Mouse (Mus musculus): Measurements from ENCODE around the gene Ptprt. TPM values are rescaled to one million over a fixed set of nuclear protein-coding genes. Genes with fewer than 3 reads are reported as not detected.
"Not testable (repeated sequence)": the region's sequence is repeated elsewhere in the genome, so short reads cannot be mapped to it uniquely, and the experiment has no call there.

Gene Ptprt
- total RNA-seq, 2 experiments from 2014 or later, result not detected

GRCm38 (mm10) chr2:162248296-162248695 is 412.7 kb downstream of the Ptprt start:
- no peak for ATAC-seq (replicated peaks; ENCODE audit: poor library complexity, severe bottlenecking)

DNA sequence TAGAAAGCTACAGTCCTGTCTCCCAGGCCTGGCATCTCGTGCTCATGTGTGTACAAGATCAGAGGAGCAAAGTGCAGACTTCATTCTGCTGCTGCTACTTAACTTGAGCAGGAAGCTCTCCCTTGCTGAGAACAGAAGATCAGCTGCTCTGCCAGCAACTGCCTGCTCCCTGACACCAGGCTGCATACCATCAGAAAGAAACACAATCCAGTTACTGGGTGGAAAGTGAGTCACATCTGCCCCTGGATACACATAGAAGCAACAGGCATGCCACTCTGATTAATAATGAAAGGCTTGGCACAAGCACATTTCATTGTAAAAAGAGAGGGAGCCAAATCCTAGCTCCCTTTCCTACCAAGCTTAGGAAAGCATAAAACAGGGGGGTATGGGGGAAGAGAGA is 438.5 kb downstream of the Ptprt start:
- ATAC-seq (replicated peaks; ENCODE audit: poor library complexity, severe bottlenecking), result no peak

DNA sequence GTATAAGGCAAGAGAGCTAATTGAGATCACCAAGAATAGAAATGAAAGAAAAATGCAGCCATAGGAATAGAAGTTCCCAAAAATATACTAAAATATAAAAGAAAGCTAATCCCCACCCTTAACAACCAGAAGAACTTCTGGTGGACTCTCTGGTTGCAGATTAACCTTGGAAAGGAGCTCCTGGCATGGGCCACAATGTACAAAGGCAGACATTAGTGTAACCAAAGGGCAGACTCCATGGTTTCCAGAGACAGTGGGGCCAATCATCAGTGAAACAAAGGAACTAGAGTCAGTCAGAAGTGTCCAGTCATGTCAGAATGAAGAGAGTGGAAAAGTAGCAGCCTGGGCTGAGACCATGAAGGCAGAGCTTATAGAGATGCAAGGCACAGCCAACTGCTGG is 440.4 kb downstream of the Ptprt start:
- ATAC-seq (replicated peaks; ENCODE audit: poor library complexity, severe bottlenecking), result no peak

- ATAC-seq (replicated peaks; ENCODE audit: poor library complexity, severe bottlenecking), result no peak
Observed at GRCm38 (mm10) chr2:162219507-162219906, 441.4 kb downstream of the Ptprt start.

GRCm38 (mm10) chr2:162217896-162218295 is 443.1 kb downstream of the Ptprt start:
- ATAC-seq (replicated peaks; ENCODE audit: poor library complexity, severe bottlenecking), result no peak

GRCm38 (mm10) chr2:162212397-162212796 is 448.6 kb downstream of the Ptprt start:
- ATAC-seq (replicated peaks; ENCODE audit: poor library complexity, severe bottlenecking), result no peak

- ATAC-seq (replicated peaks; ENCODE audit: poor library complexity, severe bottlenecking), result no peak
Observed at GRCm38 (mm10) chr2:162210564-162210963, 450.4 kb downstream of the Ptprt start.

- no peak for ATAC-seq (replicated peaks; ENCODE audit: poor library complexity, severe bottlenecking)
Observed at GRCm38 (mm10) chr2:162197316-162197715, 463.6 kb downstream of the Ptprt start.

DNA sequence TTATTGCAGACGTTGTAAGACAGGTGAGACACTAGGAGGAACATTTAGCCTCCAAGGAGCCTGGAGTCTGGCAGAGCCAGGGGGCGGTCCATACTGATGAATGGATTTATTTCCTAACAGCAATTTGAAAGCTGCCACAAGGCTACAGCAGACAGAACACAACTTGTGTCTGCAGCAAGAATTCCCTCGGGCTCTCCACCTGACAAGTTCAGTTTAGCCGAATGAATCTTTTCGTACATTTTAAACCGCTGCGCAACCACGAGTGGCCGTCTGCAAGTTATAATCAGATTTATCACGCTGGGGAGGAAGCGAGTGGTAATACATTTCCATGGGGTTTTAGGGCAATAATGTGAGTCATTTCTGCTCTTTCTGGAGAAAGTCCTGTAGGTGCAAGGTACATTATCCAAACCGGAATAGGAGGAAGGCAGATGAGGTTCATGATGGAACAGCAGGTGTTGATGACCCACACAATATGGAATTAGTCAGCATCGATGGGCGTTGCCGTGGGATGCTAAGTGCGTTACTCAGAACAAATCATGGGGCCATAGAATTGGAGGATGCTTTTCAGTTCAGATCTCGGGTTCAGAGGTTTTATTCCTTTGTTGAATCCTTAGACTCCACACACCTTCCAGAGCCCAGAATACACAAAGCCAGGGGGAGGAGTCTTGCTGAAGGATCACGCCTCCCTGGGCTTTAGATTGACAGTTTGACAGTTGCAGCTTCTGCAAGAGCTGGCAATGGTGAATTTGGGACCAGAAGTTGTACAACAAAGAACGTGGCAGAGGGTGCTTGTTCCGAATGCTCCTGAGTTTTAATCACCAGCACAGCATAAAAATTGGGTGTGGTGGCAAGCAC is 478.1 kb downstream of the Ptprt start:
- ATAC-seq (replicated peaks; ENCODE audit: poor library complexity, severe bottlenecking), result no peak

GRCm38 (mm10) chr2:162181826-162182225 is 479.1 kb downstream of the Ptprt start:
- no peak for ATAC-seq (replicated peaks; ENCODE audit: poor library complexity, severe bottlenecking)

GRCm38 (mm10) chr2:162172529-162172928 is 488.4 kb downstream of the Ptprt start:
- ATAC-seq (replicated peaks; ENCODE audit: poor library complexity, severe bottlenecking), result no peak

DNA sequence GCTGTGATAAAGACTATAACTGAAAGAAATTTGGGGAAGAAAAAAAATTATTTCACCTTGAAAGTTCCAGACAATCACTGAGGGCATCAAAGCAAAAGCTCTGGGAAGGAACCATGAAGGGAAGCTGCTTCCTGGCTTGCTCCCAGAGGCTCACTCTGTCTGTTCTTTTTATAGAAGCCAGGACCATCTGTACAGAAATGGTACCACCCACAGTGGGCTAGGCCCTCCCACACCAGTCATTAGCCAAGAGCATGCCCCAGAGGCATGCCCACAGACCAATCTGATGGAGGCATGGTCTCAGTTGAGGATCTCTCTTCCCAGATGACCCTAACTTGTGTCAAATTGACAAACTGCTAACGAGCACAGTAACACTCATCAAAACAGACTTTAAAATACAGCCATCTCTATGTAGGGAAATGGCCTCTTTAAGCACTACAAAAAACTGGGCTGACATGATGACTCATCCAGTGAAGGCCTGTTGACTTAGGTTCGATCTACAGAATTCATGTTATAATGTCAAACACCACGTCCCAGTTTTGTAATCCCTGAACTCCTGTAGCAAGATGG is 519.0 kb downstream of the Ptprt start:
- ATAC-seq (replicated peaks; ENCODE audit: poor library complexity, severe bottlenecking), result no peak

GRCm38 (mm10) chr2:162136176-162136575 is 524.8 kb downstream of the Ptprt start:
- not testable (repeated sequence) for ATAC-seq (replicated peaks; ENCODE audit: poor library complexity, severe bottlenecking)

DNA sequence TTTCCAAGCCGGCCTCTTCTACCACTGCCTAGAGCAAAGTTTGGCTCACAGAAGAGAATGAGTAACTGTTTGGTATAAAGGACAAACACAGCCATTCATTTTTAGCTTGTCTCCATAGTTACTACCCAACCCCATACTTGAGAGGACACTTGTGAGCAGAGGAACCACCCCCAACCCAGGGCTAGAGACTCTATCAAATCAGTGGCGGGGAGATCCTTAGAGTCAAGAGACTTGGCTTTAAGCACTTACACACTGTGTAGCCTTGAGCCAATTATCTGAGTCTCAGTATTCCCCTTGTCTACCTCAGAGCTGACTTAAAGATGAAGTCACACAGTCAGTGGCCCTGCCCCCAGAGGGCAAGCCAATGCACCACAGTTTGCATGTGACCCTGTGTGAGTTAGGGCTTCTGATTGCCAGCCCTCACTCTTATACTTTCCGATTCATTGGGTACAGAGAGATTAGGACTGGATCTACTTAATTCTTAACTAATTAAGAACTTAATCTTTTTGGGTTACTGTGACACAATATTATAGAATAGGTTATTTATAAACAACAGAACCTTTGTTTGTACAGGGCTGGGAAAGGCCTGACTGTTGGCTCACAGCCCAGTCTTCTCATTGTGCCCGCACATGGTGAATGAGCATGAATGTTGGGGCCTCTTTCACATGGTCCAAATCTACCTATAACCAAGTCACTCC is 529.2 kb downstream of the Ptprt start:
- no peak for ATAC-seq (replicated peaks; ENCODE audit: poor library complexity, severe bottlenecking)

DNA sequence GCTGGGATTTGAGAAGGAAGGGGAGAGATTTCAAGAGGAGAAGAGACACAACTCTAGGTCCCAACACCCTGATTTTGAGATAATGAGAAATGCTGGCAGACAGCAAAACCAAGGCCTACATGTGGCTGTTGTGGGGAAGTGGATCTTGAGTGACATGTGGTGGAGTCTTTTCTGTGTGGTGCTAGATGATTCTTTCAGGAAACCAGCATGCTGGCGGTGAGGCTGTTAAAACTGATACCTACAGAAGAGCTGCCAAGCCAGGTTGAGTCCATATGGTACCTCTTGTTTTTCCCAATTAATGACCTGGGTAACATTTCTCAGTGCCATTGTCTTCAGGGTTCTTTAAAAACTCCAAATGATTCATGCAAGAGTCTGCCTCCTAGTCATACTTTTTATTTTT is 531.1 kb downstream of the Ptprt start:
- no peak for ATAC-seq (replicated peaks; ENCODE audit: poor library complexity, severe bottlenecking)

- ATAC-seq (replicated peaks; ENCODE audit: poor library complexity, severe bottlenecking), result no peak
Observed at GRCm38 (mm10) chr2:162118041-162118440, 542.9 kb downstream of the Ptprt start.

DNA sequence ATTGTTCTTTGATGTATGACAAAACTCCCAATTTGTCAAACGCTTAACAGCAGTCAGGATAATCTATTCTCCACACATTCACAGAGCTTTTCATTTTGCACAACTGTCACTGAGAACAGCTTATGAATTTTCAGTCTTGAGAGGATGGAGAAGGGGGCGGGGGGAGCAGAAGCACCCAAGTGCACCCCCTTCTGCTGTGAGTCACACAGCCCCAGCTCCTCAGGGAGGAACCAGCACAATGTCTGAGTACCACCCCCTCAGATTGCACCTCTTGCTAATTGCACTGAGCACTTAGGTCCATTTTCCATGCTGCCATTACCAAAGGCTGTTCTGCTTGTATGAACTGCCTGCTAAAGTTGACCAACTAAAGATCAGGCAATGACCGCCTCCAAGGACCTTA is 578.6 kb downstream of the Ptprt start:
- ATAC-seq (replicated peaks; ENCODE audit: poor library complexity, severe bottlenecking), result no peak

- ATAC-seq (replicated peaks; ENCODE audit: poor library complexity, severe bottlenecking), result no peak
Observed at GRCm38 (mm10) chr2:162080717-162081398, 580.1 kb downstream of the Ptprt start.

- ATAC-seq (replicated peaks; ENCODE audit: poor library complexity, severe bottlenecking), result no peak
Observed at GRCm38 (mm10) chr2:162078571-162079280, 582.2 kb downstream of the Ptprt start.

GRCm38 (mm10) chr2:162052816-162053215 is 608.1 kb downstream of the Ptprt start:
- ATAC-seq (replicated peaks; ENCODE audit: poor library complexity, severe bottlenecking), result no peak
